In the genomic region with DNA sequence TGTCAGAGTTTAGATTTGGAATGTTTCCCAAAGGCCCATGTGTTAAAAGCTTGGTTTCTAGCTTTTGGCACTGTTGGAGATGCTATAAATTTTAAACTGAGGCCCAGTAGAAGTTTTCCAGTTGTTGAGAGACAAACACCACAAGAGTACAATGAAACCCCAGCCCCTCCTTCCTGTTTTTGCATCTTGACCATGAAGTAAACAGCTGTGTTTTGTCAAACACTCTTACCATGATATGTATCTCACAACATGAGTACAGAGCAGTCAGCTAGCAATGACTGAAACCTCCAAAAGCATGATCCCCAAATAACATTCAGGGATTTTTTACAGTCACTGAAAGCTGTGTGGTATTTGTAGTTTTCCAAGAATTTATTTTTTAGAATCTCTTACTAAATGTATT, we compare ENCODE assay signal across 21 mouse cellular contexts. TPM values are rescaled to one million over a fixed set of nuclear protein-coding genes. Genes with fewer than 3 reads are reported as not detected.
DNase-seq lines count a peak whose midpoint lies in the region; ATAC-seq and TF ChIP-seq lines count a peak whose summit lies in the region.
"Had no signal": no experiment of that assay in that cellular context is flagged by ENCODE, and none has a peak within 500 bp of the region (broad histone marks: within the 10 kb centered on the region; RNA-seq: fewer than 3 reads in every experiment).

No protein-coding gene starts in this region.

- no peaks in the 10 kb centered on the region for H3K9me3 ChIP-seq in kidney, embryonic 16.5 days (ENCODE audit: low read length)
- no peaks in the 10 kb centered on the region for H3K9me3 ChIP-seq in kidney, embryonic 14.5 days (ENCODE audit: control insufficient read depth, low read length)
- H3K9me3 ChIP-seq in lung, embryonic 14.5 days (ENCODE audit: low read depth, low read length): no peaks in the 10 kb centered on the region
- H3K9me3 ChIP-seq: embryonic facial prominence, embryonic 13.5 days; embryonic facial prominence, embryonic 15.5 days; forebrain, embryonic 10.5 days; forebrain, embryonic 12.5 days had no signal

- peak; percentile 60 for DNase-seq in lung, embryonic 14.5 days
- DNase-seq in lung, postnatal 14 days: no peak
- DNase-seq: adrenal gland, adult 2 months; adrenal gland, postnatal 10 days; adrenal gland, postnatal 25 days; cerebellum, adult 11 months; cerebellum, adult 18-20 months; cerebellum, adult 8-10 months; cerebellum, adult 9-11 months; cerebellum, postnatal 14 days; cerebellum, postnatal 36 days; embryo, embryonic 11 days had no signal

- H3K4me1 ChIP-seq in kidney, embryonic 16.5 days (ENCODE audit: insufficient read depth, low read length): no peaks in the 10 kb centered on the region
- H3K4me1 ChIP-seq in kidney, embryonic 14.5 days (ENCODE audit: control insufficient read depth, insufficient read depth, low read length): no peaks in the 10 kb centered on the region
- H3K4me1 ChIP-seq in lung, embryonic 14.5 days (ENCODE audit: insufficient read depth): no peaks in the 10 kb centered on the region
- H3K4me1 ChIP-seq: embryonic facial prominence, embryonic 13.5 days; embryonic facial prominence, embryonic 15.5 days; forebrain, embryonic 10.5 days; forebrain, embryonic 12.5 days had no signal

- H3K9ac ChIP-seq in kidney, embryonic 16.5 days (replicated peaks; ENCODE audit: low read length): no peak overlapping the region
- H3K9ac ChIP-seq in kidney, embryonic 14.5 days (ENCODE audit: low read depth, low read length): no peak overlapping the region
- H3K9ac ChIP-seq in lung, embryonic 14.5 days: no peak overlapping the region
- H3K9ac ChIP-seq: embryonic facial prominence, embryonic 13.5 days; embryonic facial prominence, embryonic 15.5 days; forebrain, embryonic 12.5 days had no signal

- ATAC-seq in kidney, embryonic 16.5 days (ENCODE audit: low FRiP score, low TSS enrichment): peak; percentile 42; the same call in 1 of the 2 replicates
- no peak for ATAC-seq in kidney, embryonic 14.5 days (ENCODE audit: low FRiP score, low TSS enrichment)
- ATAC-seq in lung, embryonic 14.5 days (ENCODE audit: insufficient read depth): peak; percentile 47; the same call in 1 of the 2 replicates
- ATAC-seq: forebrain, embryonic 14.5 days; forebrain, embryonic 16.5 days had no signal

- H3K27ac ChIP-seq in kidney, embryonic 16.5 days (ENCODE audit: low read length): 0 out of 2 replicates have a peak overlapping the region, but pooled peaks have one; percentile 7
- H3K27ac ChIP-seq in kidney, embryonic 14.5 days (ENCODE audit: low read depth, low read length): no peak overlapping the region
- H3K27ac ChIP-seq in lung, embryonic 14.5 days (ENCODE audit: low read depth): no peak overlapping the region
- H3K27ac ChIP-seq: embryonic facial prominence, embryonic 13.5 days; embryonic facial prominence, embryonic 15.5 days; forebrain, embryonic 10.5 days; forebrain, embryonic 12.5 days had no signal

- no peaks in the 10 kb centered on the region for H3K27me3 ChIP-seq in kidney, embryonic 16.5 days (ENCODE audit: insufficient read depth, low read length)
- no peaks in the 10 kb centered on the region for H3K27me3 ChIP-seq in kidney, embryonic 14.5 days (ENCODE audit: control insufficient read depth, insufficient read depth, low read length)
- no peaks in the 10 kb centered on the region for H3K27me3 ChIP-seq in lung, embryonic 14.5 days (ENCODE audit: insufficient read depth, low read length)
- H3K27me3 ChIP-seq: embryonic facial prominence, embryonic 13.5 days; embryonic facial prominence, embryonic 15.5 days; forebrain, embryonic 12.5 days had no signal

- no peak overlapping the region for H3K4me3 ChIP-seq in kidney, embryonic 16.5 days (ENCODE audit: low read length)
- no peak overlapping the region for H3K4me3 ChIP-seq in kidney, embryonic 14.5 days (ENCODE audit: low read length)
- H3K4me3 ChIP-seq in lung, embryonic 14.5 days (ENCODE audit: low read depth, low read length): no peak overlapping the region
- H3K4me3 ChIP-seq: embryonic facial prominence, embryonic 13.5 days; embryonic facial prominence, embryonic 15.5 days; erythroblast, embryonic 14.5 days; forebrain, embryonic 10.5 days; forebrain, embryonic 12.5 days had no signal

- TF ChIP-seq CTCF in lung, embryonic 14.5 days (IDR thresholded peaks at IDR 0.05; ENCODE audit: low read depth): no peak

- no peak overlapping the region for H3K4me2 ChIP-seq in kidney, embryonic 16.5 days (replicated peaks; ENCODE audit: low read depth, low read length)
- no peak overlapping the region for H3K4me2 ChIP-seq in kidney, embryonic 14.5 days (replicated peaks; ENCODE audit: low read depth, low read length)
- no peak overlapping the region for H3K4me2 ChIP-seq in lung, embryonic 14.5 days
- H3K4me2 ChIP-seq: embryonic facial prominence, embryonic 13.5 days; embryonic facial prominence, embryonic 15.5 days; forebrain, embryonic 12.5 days had no signal

- H3K36me3 ChIP-seq in kidney, embryonic 16.5 days (ENCODE audit: insufficient read depth, low read length): no peaks in the 10 kb centered on the region
- H3K36me3 ChIP-seq in kidney, embryonic 14.5 days (ENCODE audit: control insufficient read depth, insufficient read depth, low read length): no peaks in the 10 kb centered on the region
- no peaks in the 10 kb centered on the region for H3K36me3 ChIP-seq in lung, embryonic 14.5 days (ENCODE audit: insufficient read depth)
- H3K36me3 ChIP-seq: embryonic facial prominence, embryonic 13.5 days; embryonic facial prominence, embryonic 15.5 days; forebrain, embryonic 10.5 days; forebrain, embryonic 12.5 days had no signal

RNA-seq across cellular contexts. Expression of a gene that starts 50.4 kb away (rescaled TPM):
- 1.7 and 1.8 TPM in 2 replicates for polyA plus RNA-seq in kidney, embryonic 16.5 days (2015; fragmentation: Nextera tagmentation; extraction: Ambion mirVana)
- polyA plus RNA-seq in kidney, embryonic 14.5 days (2014; fragmentation: Nextera tagmentation; extraction: Ambion mirVana): 0.59 and 0.99 TPM in 2 replicates
- 0.13 and 0.27 TPM in 2 replicates for polyA plus RNA-seq in lung, embryonic 14.5 days (2014; fragmentation: Nextera tagmentation; extraction: Ambion mirVana)
- polyA plus RNA-seq: erythroblast, embryonic 14.5 days had no signal
